In genomic region chr11:119975739-119976501, GRCm38 (mm10) we compare ENCODE assay signal across 12 mouse cellular contexts. TPM values are rescaled to one million over a fixed set of nuclear protein-coding genes. Genes with fewer than 3 reads are reported as not detected.
A peak's percentile ranks its signal among the peaks of the same experiment; 100 is the strongest.
DNase-seq lines count a peak whose midpoint lies in the region; ATAC-seq and TF ChIP-seq lines count a peak whose summit lies in the region.
"Had no signal": no experiment of that assay in that cellular context is flagged by ENCODE, and none has a peak within 500 bp of the region (broad histone marks: within the 10 kb centered on the region; RNA-seq: fewer than 3 reads in every experiment).

No protein-coding gene starts in this region.

- H3K36me3 ChIP-seq in C2C12 (ENCODE audit: control insufficient read depth, insufficient read depth) (peaks cover 64% of the 10 kb centered on the region), macrophage (ENCODE audit: inconsistent target) (peaks cover 9% of the 10 kb centered on the region; the same call in 1 of the 2 replicates)
- H3K36me3 ChIP-seq in intestine, embryonic 14.5 days (ENCODE audit: control insufficient read depth, insufficient read depth, low read length), result no peaks in the 10 kb centered on the region
- H3K36me3 ChIP-seq: hindbrain, embryonic 13.5 days; neural tube, embryonic 13.5 days had no signal

- peak overlapping the region; percentile 51 for H3K27ac ChIP-seq in intestine, embryonic 14.5 days (ENCODE audit: low read depth)
- peak overlapping the region; percentile 37 for H3K27ac ChIP-seq in macrophage
- no peak overlapping the region for H3K27ac ChIP-seq in layer of hippocampus, adult 2 months
- H3K27ac ChIP-seq: gastrocnemius, adult 2 months; hindbrain, embryonic 13.5 days; neural tube, embryonic 13.5 days had no signal

- ATAC-seq in intestine, embryonic 14.5 days (replicated peaks; ENCODE audit: low FRiP score, low TSS enrichment, low read depth), result peak; percentile 83

- H3ac ChIP-seq in C2C12 (ENCODE audit: control insufficient read depth, insufficient read length, low read depth), result no peak overlapping the region

- peak; percentile 86 for DNase-seq in adrenal gland, adult 2 months
- peak; percentile 65 for DNase-seq in intestine, embryonic 14.5 days (ENCODE audit: low spot score)
- no peak for DNase-seq in gastrocnemius, adult 8-10 months (ENCODE audit: low spot score in 2 of 2)
- no peak for DNase-seq in kidney, postnatal 14 days
- no peak for DNase-seq in layer of hippocampus, adult 2 months (ENCODE audit: low spot score in 2 of 2)
- DNase-seq: cerebellum, adult 2 months; gastrocnemius, adult 2 months; right cerebral cortex, postnatal 14 days had no signal

- H3K79me2 ChIP-seq in C2C12 (ENCODE audit: control insufficient read depth, insufficient read depth) (peaks cover 54% of the 10 kb centered on the region), macrophage (ENCODE audit: inconsistent target) (no peaks in the 10 kb centered on the region)

- H3K4me1 ChIP-seq in intestine, embryonic 14.5 days (replicated peaks; ENCODE audit: control insufficient read depth, insufficient read depth, low read length), result no peaks in the 10 kb centered on the region

- H3K4me3 ChIP-seq in C2C12 (ENCODE audit: insufficient read depth, poor library complexity, severe bottlenecking) (no peak overlapping the region), macrophage (ENCODE audit: inconsistent target) (no peak overlapping the region)
- no peak overlapping the region for H3K4me3 ChIP-seq in intestine, embryonic 14.5 days (ENCODE audit: low read depth, low read length)
- H3K4me3 ChIP-seq in layer of hippocampus, adult 2 months, result no peak overlapping the region
- H3K4me3 ChIP-seq: gastrocnemius, adult 2 months; hindbrain, embryonic 13.5 days; neural tube, embryonic 13.5 days had no signal

- no peak overlapping the region for H3K9ac ChIP-seq in intestine, embryonic 14.5 days (ENCODE audit: low read length)
- H3K9ac ChIP-seq: hindbrain, embryonic 13.5 days; neural tube, embryonic 13.5 days had no signal

- 63% methylated on average over 8 of the region's 8 CpGs for WGBS in intestine, embryonic 14.5 days
- 71% methylated on average over 8 of the region's 8 CpGs for WGBS in macrophage (ENCODE audit: missing documents)

- H3K4me2 ChIP-seq in intestine, embryonic 14.5 days (ENCODE audit: low read length), result no peak overlapping the region
- H3K4me2 ChIP-seq: hindbrain, embryonic 13.5 days; neural tube, embryonic 13.5 days had no signal

- no peak for TF ChIP-seq CTCF in C2C12 (IDR thresholded peaks at IDR 0.05; ENCODE audit: control insufficient read depth, insufficient read depth, insufficient read length)
- TF ChIP-seq CTCF in layer of hippocampus, adult 2 months (conservative IDR thresholded peaks at IDR 0.05), result no peak

- peaks cover 28% of the 10 kb centered on the region for H3K79me3 ChIP-seq in C2C12 (ENCODE audit: low read depth)

- no peaks in the 10 kb centered on the region for H3K27me3 ChIP-seq in C2C12 (ENCODE audit: control insufficient read depth, insufficient read depth, insufficient read length)
- H3K27me3 ChIP-seq in intestine, embryonic 14.5 days (replicated peaks; ENCODE audit: control insufficient read depth, insufficient read depth, low read length), result no peaks in the 10 kb centered on the region
- H3K27me3 ChIP-seq: hindbrain, embryonic 13.5 days; neural tube, embryonic 13.5 days had no signal

- no peaks in the 10 kb centered on the region for H3K9me3 ChIP-seq in intestine, embryonic 14.5 days (ENCODE audit: control insufficient read depth, low read length)
- H3K9me3 ChIP-seq: hindbrain, embryonic 13.5 days; neural tube, embryonic 13.5 days had no signal

TF ChIP-seq in C2C12, 6 proteins besides CTCF, POLR2A, EP300 and RAD21:
- TF ChIP-seq MAX (IDR thresholded peaks at IDR 0.05), result peak; percentile 64
- TF ChIP-seq MYOD1 (IDR thresholded peaks at IDR 0.05; ENCODE audit: control insufficient read depth, insufficient read length, low read depth), result peak; percentile 71
- peak; percentile 27 for TF ChIP-seq USF1 (IDR thresholded peaks at IDR 0.05; ENCODE audit: low read depth)
- TF ChIP-seq CEBPB (IDR thresholded peaks at IDR 0.05; ENCODE audit: low read depth), result peak; percentile 80
- TF ChIP-seq MYOG (IDR thresholded peaks at IDR 0.05; ENCODE audit: control insufficient read depth, extremely low read depth, insufficient read length), result no peak
- peak; percentile 71 for TF ChIP-seq FOSL1 (IDR thresholded peaks at IDR 0.05; ENCODE audit: insufficient read depth, low read length, poor library complexity, severe bottlenecking)
TF ChIP-seq in C2C12: peak in this region for 5.

RNA-seq across cellular contexts. Expression of gene Baiap2, which starts 33.4 kb away (rescaled TPM):
- polyA plus RNA-seq in C2C12 (2012; fragmentation: generic; extraction: Trizol), result 41.5 TPM
- total RNA-seq in adrenal gland, adult 2 months (2021), result 10 to 100 TPM; 17.0 to 23.2 TPM
- polyA plus RNA-seq in adrenal gland, adult 2 months (2012; rRNA removed), result 42.3 and 46.7 TPM in 2 replicates
- polyA plus RNA-seq in intestine, embryonic 14.5 days (2014; fragmentation: Nextera tagmentation; extraction: Ambion mirVana), result 15.2 and 17.5 TPM in 2 replicates
- 100 to 1,000 TPM in 11 of 26 experiments, 10 to 100 TPM in 15; 20.7 to 218 (median 76.3) TPM for total RNA-seq in macrophage (2018; cell fraction: chromatin; rRNA removed)
- total RNA-seq in macrophage (2018; cell fraction: cytosol; rRNA removed), result 10 to 100 TPM in 25 of 26 experiments, 1 to 10 TPM in 1; 9.0 to 31.7 (median 19.1) TPM
- total RNA-seq in macrophage (2018; cell fraction: nucleus; rRNA removed), result 10 to 100 TPM in 25 of 26 experiments, 1 to 10 TPM in 1; 9.3 to 73.5 (median 28.3) TPM
- 19.9 to 24.7 TPM (median 20.6 TPM) in 3 replicates for polyA plus RNA-seq in macrophage (2018)
- total RNA-seq in gastrocnemius, adult 8-10 months (2022), result 1 to 10 TPM in 2 of 4 experiments, under 1 TPM in 2; 0.56 to 1.7 (median 1.2) TPM
- total RNA-seq in layer of hippocampus, adult 2 months (2021), result 100 to 1,000 TPM; 244 to 257 TPM

Comparison
In these comparisons a context has a peak if more than half of its experiments do, and no peak if none do; other contexts are left out.
1. DNase-seq: peak in adrenal gland, adult 2 months (single experiment) and intestine, embryonic 14.5 days (single experiment); none in gastrocnemius, adult 8-10 months (0 of 2), kidney, postnatal 14 days (single experiment) and layer of hippocampus, adult 2 months (0 of 2).